Mouse (Mus musculus) stomach, embryonic 16.5 days (tissue): ENCODE results near the gene Fignl2. TPM values are rescaled to one million over a fixed set of nuclear protein-coding genes. Genes with fewer than 3 reads are reported as not detected.

Experiments
- ATAC-seq: fragments of 200-750 bp; cut with Nextera tagmentation; 2 replicates; pipeline ENCODE4 v1.8.0; 2017; ENCODE audit warnings: moderate number of reproducible peaks, moderate TSS enrichment; ENCODE audit not compliant: insufficient read depth, low FRiP score
- H3K27ac ChIP-seq: fragments of 300-500 bp; sonication (generic); 2 replicates; pipeline ENCODE4 v1.5.1; 2014; ENCODE audit warnings: low read length
- H3K27me3 ChIP-seq: fragments of 300-500 bp; sonication (generic); 2 replicates; pipeline ENCODE4 v1.6.1; 2014; ENCODE audit warnings: low read length, control low read depth, mixed read lengths; ENCODE audit not compliant: control insufficient read depth, insufficient read depth
- H3K36me3 ChIP-seq: fragments of 300-500 bp; sonication (generic); 2 replicates; pipeline ENCODE4 v1.6.1; 2014; ENCODE audit warnings: low read length; ENCODE audit not compliant: control insufficient read depth, insufficient read depth
- H3K4me1 ChIP-seq: fragments of 300-500 bp; sonication (generic); 2 replicates; pipeline ENCODE4 v1.6.1; 2014; ENCODE audit warnings: low read length, control low read depth, mixed read lengths; ENCODE audit not compliant: control insufficient read depth, insufficient read depth
- H3K4me2 ChIP-seq: fragments of 300-500 bp; sonication (generic); 2 replicates; pipeline ENCODE4 v1.6.1; 2014; ENCODE audit warnings: low read depth, low read length, mixed read lengths
- H3K4me3 ChIP-seq: fragments of 300-500 bp; sonication (generic); replicated peaks from 2 replicates; pipeline ENCODE4 v1.5.1; 2014; ENCODE audit warnings: mild to moderate bottlenecking, low read length
- H3K9ac ChIP-seq: fragments of 300-500 bp; sonication (generic); 2 replicates; pipeline ENCODE4 v1.6.1; 2014; ENCODE audit warnings: low read length
- H3K9me3 ChIP-seq: fragments of 300-500 bp; sonication (generic); replicated peaks from 2 replicates; pipeline ENCODE4 v1.6.1; 2016; ENCODE audit warnings: low read length, control low read depth; ENCODE audit not compliant: control insufficient read depth
- WGBS: fragments of 180-500 bp; shearing (Covaris S2); extraction: QIAGEN DNeasy Blood & Tissue Kit; methylation state at CpG from one replicate; pipeline ENCODE4 v1.1.7; 2014; 5-methylcytosine and 5-hydroxymethylcytosine counted together
- polyA plus RNA-seq: library from polyadenylated mRNA; unstranded; fragments of >200 nt; fragmentation: Nextera tagmentation; extraction: Ambion mirVana; gene quantifications from 2 replicates; pipeline ENCODE4 v1.2.1, GENCODE M21; 2015

Fignl2 gene
- polyA plus RNA-seq, 1 experiment from 2014 or later: 0.10 TPM

GRCm38 (mm10) chr15:101075150-101075549 lies 3.2 kb downstream of the Fignl2 start:
- 83% methylated on average over 4 of the region's 4 CpGs for WGBS
- H3K27ac ChIP-seq: no peak overlapping the region
- ATAC-seq: no peak
- H3K4me3 ChIP-seq: no peak overlapping the region
- H3K27me3 ChIP-seq: no peaks in the 10 kb centered on the region
- H3K36me3 ChIP-seq: no peaks in the 10 kb centered on the region
- no peaks in the 10 kb centered on the region for H3K9me3 ChIP-seq
- no peak overlapping the region for H3K4me2 ChIP-seq
- H3K9ac ChIP-seq: no peak overlapping the region
- peaks cover 45% of the 10 kb centered on the region for H3K4me1 ChIP-seq

DNA sequence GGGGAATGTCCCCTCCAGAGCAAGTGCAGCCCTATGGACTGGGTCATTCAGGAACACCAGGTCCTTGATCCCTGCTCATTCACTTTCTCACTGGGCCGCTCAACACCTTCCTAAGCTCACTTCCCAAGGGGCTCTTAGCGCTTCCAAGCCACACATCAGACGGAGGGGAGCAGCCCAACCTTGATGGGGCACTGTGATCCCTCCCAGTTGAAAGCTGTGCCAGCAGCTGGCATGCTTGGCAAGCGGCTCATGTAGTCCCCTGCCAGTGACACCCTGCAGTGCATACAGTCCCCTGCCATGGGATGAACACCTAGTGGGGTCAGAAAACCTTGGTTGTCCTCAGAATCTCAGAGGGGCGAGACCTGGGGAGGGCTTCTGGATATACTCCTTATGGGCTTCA lies 4.3 kb downstream of the Fignl2 start:
- ATAC-seq: no peak
- Histone ChIP-seq H3K9ac (0 out of 2 replicates have a peak overlapping the region, but pooled peaks have one; percentile 12), H3K4me3 (no peak overlapping the region), H3K4me2 (no peak overlapping the region), H3K4me1 (peaks cover 55% of the 10 kb centered on the region), H3K27me3 (no peaks in the 10 kb centered on the region), H3K9me3 (no peaks in the 10 kb centered on the region), H3K27ac (no peak overlapping the region), H3K36me3 (no peaks in the 10 kb centered on the region)
- 85% methylated on average over 5 of the region's 5 CpGs for WGBS

DNA sequence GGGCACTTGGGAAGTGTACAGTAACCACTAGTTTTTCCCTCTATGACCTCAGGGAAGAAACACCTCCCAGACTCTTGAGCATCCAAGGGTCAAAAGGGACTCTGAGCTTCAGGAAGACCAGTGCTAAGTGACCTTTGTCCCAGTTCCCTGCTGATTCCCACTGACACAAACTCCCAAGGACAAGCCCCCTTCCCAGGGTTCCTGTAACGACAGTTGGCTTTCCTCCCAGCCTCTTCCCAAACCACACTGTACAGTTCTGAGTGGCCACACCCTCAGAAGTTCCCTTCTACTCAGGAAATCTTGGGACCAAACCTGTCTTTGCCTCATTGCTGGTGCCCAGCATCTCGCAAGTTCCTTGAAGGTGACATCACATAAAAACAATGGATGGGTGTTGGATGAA lies 5.6 kb downstream of the Fignl2 start:
- peak overlapping the region; percentile 15; the same call in 1 of the 2 replicates for H3K27ac ChIP-seq
- no peaks in the 10 kb centered on the region for H3K36me3 ChIP-seq
- no peak overlapping the region for H3K4me2 ChIP-seq
- H3K9me3 ChIP-seq: no peaks in the 10 kb centered on the region
- peaks cover 69% of the 10 kb centered on the region for H3K4me1 ChIP-seq
- WGBS: 70% methylated on average over 2 of the region's 2 CpGs
- no peak overlapping the region for H3K9ac ChIP-seq
- no peaks in the 10 kb centered on the region for H3K27me3 ChIP-seq
- H3K4me3 ChIP-seq: no peak overlapping the region
- ATAC-seq: no peak

DNA sequence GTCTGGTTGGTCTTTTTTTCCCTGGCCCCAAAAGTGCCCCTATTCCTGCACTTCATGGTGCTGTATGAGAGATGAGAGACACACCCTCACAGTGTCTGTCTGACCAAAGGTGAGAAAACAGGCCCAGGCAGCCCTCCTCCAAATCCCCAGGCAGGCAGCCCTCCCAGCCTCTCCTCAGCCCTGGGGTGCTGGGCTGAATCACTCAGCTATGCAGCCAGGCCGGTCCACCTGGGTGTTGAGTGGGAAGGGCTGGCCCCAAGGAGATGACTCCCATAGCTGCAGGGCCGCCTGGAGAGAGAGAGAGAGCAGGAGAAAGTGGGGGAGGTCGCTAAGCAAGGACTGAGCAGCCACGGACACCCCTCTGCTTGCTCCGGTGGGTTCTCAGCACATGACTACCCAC lies 7.6 kb downstream of the Fignl2 start:
- 26% methylated on average over 5 of the region's 5 CpGs for WGBS
- H3K9ac ChIP-seq: peak overlapping the region; percentile 43; the same call in 1 of the 2 replicates
- no peaks in the 10 kb centered on the region for H3K27me3 ChIP-seq
- H3K4me2 ChIP-seq: peak overlapping the region; percentile 30
- peaks cover 73% of the 10 kb centered on the region for H3K4me1 ChIP-seq
- H3K27ac ChIP-seq: peak overlapping the region; percentile 88
- no peaks in the 10 kb centered on the region for H3K36me3 ChIP-seq
- ATAC-seq: peak; percentile 80
- no peaks in the 10 kb centered on the region for H3K9me3 ChIP-seq
- H3K4me3 ChIP-seq: no peak overlapping the region

DNA sequence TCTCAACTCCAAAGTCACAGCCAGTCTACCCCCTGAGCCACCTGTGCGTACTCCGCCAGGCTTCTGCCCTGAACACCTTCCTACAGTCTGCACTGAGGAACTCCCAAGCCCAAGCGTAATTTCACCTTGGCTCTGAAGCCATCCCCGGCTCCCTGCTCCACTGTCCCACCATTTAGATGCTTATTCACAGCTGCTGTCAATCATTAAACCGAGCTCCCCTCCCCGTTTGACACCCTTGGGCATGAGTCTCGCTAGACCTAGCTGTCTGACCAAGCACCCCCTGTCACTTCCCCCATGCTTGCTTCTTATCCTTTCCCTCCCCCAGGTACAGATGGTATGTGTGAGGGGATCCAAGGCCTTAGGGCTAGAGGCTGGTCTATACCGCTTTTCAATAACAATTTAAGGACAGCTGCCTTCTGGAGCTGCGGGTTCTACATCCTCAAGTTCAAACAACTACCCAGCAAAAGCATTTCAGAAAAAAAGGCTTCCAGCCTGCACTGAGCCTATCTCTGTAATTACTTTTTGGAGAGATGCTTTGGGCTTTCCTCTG lies 8.7 kb downstream of the Fignl2 start:
- no peaks in the 10 kb centered on the region for H3K27me3 ChIP-seq
- no peak for ATAC-seq
- no peaks in the 10 kb centered on the region for H3K9me3 ChIP-seq
- 56% methylated on average over 9 of the region's 9 CpGs for WGBS
- H3K27ac ChIP-seq: peak overlapping the region; percentile 88
- H3K36me3 ChIP-seq: no peaks in the 10 kb centered on the region
- H3K4me1 ChIP-seq: peaks cover 77% of the 10 kb centered on the region
- H3K4me3 ChIP-seq: no peak overlapping the region
- H3K9ac ChIP-seq: peak overlapping the region; percentile 43
- no peak overlapping the region for H3K4me2 ChIP-seq

DNA sequence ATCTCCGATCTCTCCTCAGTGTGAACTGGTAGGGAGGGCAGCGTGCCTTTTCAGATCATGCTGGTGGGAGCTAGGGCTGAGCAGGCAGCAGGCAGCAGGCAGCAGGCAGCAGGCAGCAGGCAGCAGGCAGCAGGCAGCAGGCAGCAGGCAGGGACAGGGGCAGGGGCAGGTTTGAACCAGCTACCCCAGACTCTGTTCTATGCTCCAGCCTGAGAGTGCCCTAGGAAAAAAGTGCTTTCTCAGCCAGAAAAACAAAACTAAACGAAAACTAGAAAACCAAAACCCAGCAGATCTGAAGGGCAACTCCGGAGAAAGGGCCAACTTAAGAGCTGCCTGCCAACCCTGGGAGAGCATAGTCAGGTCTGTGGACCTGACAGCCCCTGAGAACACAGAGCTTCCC lies 9.7 kb downstream of the Fignl2 start:
- Histone ChIP-seq H3K27me3 (no peaks in the 10 kb centered on the region), H3K4me3 (no peak overlapping the region), H3K4me2 (no peak overlapping the region), H3K4me1 (peaks cover 74% of the 10 kb centered on the region), H3K9ac (peak overlapping the region; percentile 47), H3K9me3 (no peaks in the 10 kb centered on the region), H3K36me3 (no peaks in the 10 kb centered on the region), H3K27ac (peak overlapping the region; percentile 88)
- 65% methylated on average over 4 of the region's 4 CpGs for WGBS
- no peak for ATAC-seq

GRCm38 (mm10) chr15:101068029-101068428 lies 10.3 kb downstream of the Fignl2 start:
- Histone ChIP-seq H3K4me2 (no peak overlapping the region), H3K36me3 (no peaks in the 10 kb centered on the region), H3K27ac (peak overlapping the region; percentile 88), H3K9me3 (no peaks in the 10 kb centered on the region), H3K9ac (no peak overlapping the region), H3K4me3 (no peak overlapping the region), H3K4me1 (peaks cover 73% of the 10 kb centered on the region), H3K27me3 (no peaks in the 10 kb centered on the region)
- 31% methylated on average over 3 of the region's 3 CpGs for WGBS
- 0 out of 2 replicates have a peak, but pooled peaks have one; percentile 47 for ATAC-seq

- H3K4me3 ChIP-seq: no peak overlapping the region
- ATAC-seq: no peak
- H3K4me1 ChIP-seq: peaks cover 68% of the 10 kb centered on the region
- H3K27ac ChIP-seq: peak overlapping the region; percentile 77
- H3K9me3 ChIP-seq: no peaks in the 10 kb centered on the region
- H3K36me3 ChIP-seq: no peaks in the 10 kb centered on the region
- H3K27me3 ChIP-seq: no peaks in the 10 kb centered on the region
- 23% methylated on average over 7 of the region's 9 CpGs for WGBS
- H3K9ac ChIP-seq: peak overlapping the region; percentile 48
- no peak overlapping the region; the same call in 1 of the 2 replicates for H3K4me2 ChIP-seq
Observed at GRCm38 (mm10) chr15:101066920-101067696, 11.3 kb downstream of the Fignl2 start.

- Histone ChIP-seq H3K4me3 (no peak overlapping the region), H3K4me2 (0 out of 2 replicates have a peak overlapping the region, but pooled peaks have one; percentile 3), H3K9me3 (no peaks in the 10 kb centered on the region), H3K36me3 (no peaks in the 10 kb centered on the region), H3K9ac (peak overlapping the region; percentile 41; the same call in 1 of the 2 replicates), H3K27me3 (no peaks in the 10 kb centered on the region), H3K4me1 (peaks cover 64% of the 10 kb centered on the region), H3K27ac (no peak overlapping the region)
- WGBS: 41% methylated on average over 6 of the region's 6 CpGs
- no peak for ATAC-seq
Observed at GRCm38 (mm10) chr15:101066364-101066847, 12.0 kb downstream of the Fignl2 start.
